Mouse (Mus musculus): ENCODE measurements around the gene Pkd1. TPM values are rescaled to one million over a fixed set of nuclear protein-coding genes. Genes with fewer than 3 reads are reported as not detected.

The Pkd1 gene
- polyA plus RNA-seq, 1 experiment = 13.0 TPM

GRCm38 (mm10) chr17:24530361-24531050, 19.1 kb upstream of the Pkd1 start:
- Histone ChIP-seq H3K27ac (ENCODE audit: insufficient read depth, low read length) (peak overlapping the region; percentile 96; the same call in 1 of the 2 replicates), H3K9ac (ENCODE audit: low read depth, poor library complexity, severe bottlenecking) (peak overlapping the region; percentile 98), H3K4me3 (ENCODE audit: low read depth, low read length) (peak overlapping the region; percentile 99), H3K36me3 (ENCODE audit: control insufficient read depth, insufficient read depth, low read length, poor library complexity, severe bottlenecking) (peaks cover 27% of the 10 kb centered on the region), H3K27me3 (ENCODE audit: control insufficient read depth, insufficient read depth, low read length, poor library complexity, severe bottlenecking) (no peaks in the 10 kb centered on the region), H3K9me3 (replicated peaks; ENCODE audit: control insufficient read depth, insufficient read depth, low read length, poor library complexity, severe bottlenecking) (no peaks in the 10 kb centered on the region), H3K4me1 (ENCODE audit: control insufficient read depth, insufficient read depth, low read length) (no peaks in the 10 kb centered on the region)
- TF ChIP-seq CTCF (IDR thresholded peaks at IDR 0.05; ENCODE audit: low read depth, low read length) = peak; percentile 10
- TF ChIP-seq EP300 (IDR thresholded peaks at IDR 0.05; ENCODE audit: insufficient read depth, low read depth, low read length) = no peak

DNA sequence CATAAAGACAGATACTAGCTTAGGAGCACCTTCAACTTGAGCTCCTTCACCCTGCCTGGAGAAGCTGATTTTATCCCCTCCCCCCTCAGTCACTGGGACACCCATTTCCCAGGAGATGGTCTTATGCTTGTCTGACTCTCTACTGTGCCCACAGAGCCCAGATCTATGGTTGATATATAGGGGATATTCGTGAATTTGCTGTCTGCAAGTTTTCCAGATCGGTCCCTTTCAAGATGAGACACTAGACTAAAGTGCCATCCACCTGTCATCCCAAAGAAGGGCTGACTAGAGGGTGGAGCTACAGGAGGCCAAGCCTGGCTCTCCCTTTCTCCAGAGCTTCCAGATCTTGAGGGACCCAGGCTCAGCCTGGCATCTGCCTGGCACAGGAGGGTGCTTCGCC, 18.6 kb upstream of the Pkd1 start:
- no peaks in the 10 kb centered on the region for H3K9me3 ChIP-seq (replicated peaks; ENCODE audit: control insufficient read depth, insufficient read depth, low read length, poor library complexity, severe bottlenecking)
- H3K4me1 ChIP-seq (ENCODE audit: control insufficient read depth, insufficient read depth, low read length) = no peaks in the 10 kb centered on the region
- peaks cover 27% of the 10 kb centered on the region for H3K36me3 ChIP-seq (ENCODE audit: control insufficient read depth, insufficient read depth, low read length, poor library complexity, severe bottlenecking)
- H3K27me3 ChIP-seq (ENCODE audit: control insufficient read depth, insufficient read depth, low read length, poor library complexity, severe bottlenecking) = no peaks in the 10 kb centered on the region
- H3K4me3 ChIP-seq (ENCODE audit: low read depth, low read length) = no peak overlapping the region
- TF ChIP-seq CTCF (IDR thresholded peaks at IDR 0.05; ENCODE audit: low read depth, low read length) (no peak), EP300 (IDR thresholded peaks at IDR 0.05; ENCODE audit: insufficient read depth, low read depth, low read length) (no peak), POLR2A (IDR thresholded peaks at IDR 0.05; ENCODE audit: insufficient read depth, low read length) (no peak)
- no peak overlapping the region for H3K9ac ChIP-seq (ENCODE audit: low read depth, poor library complexity, severe bottlenecking)
- H3K27ac ChIP-seq (ENCODE audit: insufficient read depth, low read length) = no peak overlapping the region

DNA sequence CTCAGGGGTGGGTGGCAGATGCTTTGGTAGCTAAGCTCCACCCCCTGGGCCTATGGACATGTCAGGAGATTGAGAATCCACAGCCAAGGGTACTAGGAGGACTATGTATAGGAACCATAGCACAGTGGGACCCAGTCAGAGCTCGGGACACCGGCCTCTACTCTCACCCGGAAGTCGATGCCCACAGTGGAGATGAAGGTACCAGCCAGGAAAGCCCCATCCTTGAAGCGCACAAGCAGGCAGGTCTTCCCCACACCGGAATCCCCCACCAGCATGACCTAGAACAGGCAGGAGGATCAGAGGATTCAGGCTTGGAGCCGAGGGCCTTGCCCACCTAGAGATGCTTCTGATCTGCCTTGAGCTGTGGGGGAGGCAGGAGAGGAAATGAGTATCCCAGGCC, 17.6 kb upstream of the Pkd1 start:
- Histone ChIP-seq H3K4me3 (ENCODE audit: low read depth, low read length) (no peak overlapping the region), H3K4me1 (ENCODE audit: control insufficient read depth, insufficient read depth, low read length) (no peaks in the 10 kb centered on the region), H3K27ac (ENCODE audit: insufficient read depth, low read length) (peak overlapping the region; percentile 2; the same call in 1 of the 2 replicates), H3K9me3 (replicated peaks; ENCODE audit: control insufficient read depth, insufficient read depth, low read length, poor library complexity, severe bottlenecking) (no peaks in the 10 kb centered on the region), H3K27me3 (ENCODE audit: control insufficient read depth, insufficient read depth, low read length, poor library complexity, severe bottlenecking) (no peaks in the 10 kb centered on the region), H3K9ac (ENCODE audit: low read depth, poor library complexity, severe bottlenecking) (0 out of 2 replicates have a peak overlapping the region, but pooled peaks have one; percentile 29), H3K36me3 (ENCODE audit: control insufficient read depth, insufficient read depth, low read length, poor library complexity, severe bottlenecking) (peaks cover 27% of the 10 kb centered on the region)
- TF ChIP-seq POLR2A (IDR thresholded peaks at IDR 0.05; ENCODE audit: insufficient read depth, low read length) = no peak
- no peak for TF ChIP-seq CTCF (IDR thresholded peaks at IDR 0.05; ENCODE audit: low read depth, low read length)
- TF ChIP-seq EP300 (IDR thresholded peaks at IDR 0.05; ENCODE audit: insufficient read depth, low read depth, low read length) = no peak

- Histone ChIP-seq H3K9ac (ENCODE audit: low read depth, poor library complexity, severe bottlenecking) (peak overlapping the region; percentile 29), H3K36me3 (ENCODE audit: control insufficient read depth, insufficient read depth, low read length, poor library complexity, severe bottlenecking) (peaks cover 26% of the 10 kb centered on the region), H3K4me3 (ENCODE audit: low read depth, low read length) (peak overlapping the region; percentile 69), H3K4me1 (ENCODE audit: control insufficient read depth, insufficient read depth, low read length) (no peaks in the 10 kb centered on the region), H3K27me3 (ENCODE audit: control insufficient read depth, insufficient read depth, low read length, poor library complexity, severe bottlenecking) (no peaks in the 10 kb centered on the region), H3K27ac (ENCODE audit: insufficient read depth, low read length) (no peak overlapping the region), H3K9me3 (replicated peaks; ENCODE audit: control insufficient read depth, insufficient read depth, low read length, poor library complexity, severe bottlenecking) (no peaks in the 10 kb centered on the region)
- TF ChIP-seq POLR2A (IDR thresholded peaks at IDR 0.05; ENCODE audit: insufficient read depth, low read length) = peak; percentile 43
- no peak for TF ChIP-seq CTCF (IDR thresholded peaks at IDR 0.05; ENCODE audit: low read depth, low read length)
- TF ChIP-seq EP300 (IDR thresholded peaks at IDR 0.05; ENCODE audit: insufficient read depth, low read depth, low read length) = no peak
These were observed 16.3 kb upstream of the Pkd1 start for GRCm38 (mm10) chr17:24533099-24533992.

DNA sequence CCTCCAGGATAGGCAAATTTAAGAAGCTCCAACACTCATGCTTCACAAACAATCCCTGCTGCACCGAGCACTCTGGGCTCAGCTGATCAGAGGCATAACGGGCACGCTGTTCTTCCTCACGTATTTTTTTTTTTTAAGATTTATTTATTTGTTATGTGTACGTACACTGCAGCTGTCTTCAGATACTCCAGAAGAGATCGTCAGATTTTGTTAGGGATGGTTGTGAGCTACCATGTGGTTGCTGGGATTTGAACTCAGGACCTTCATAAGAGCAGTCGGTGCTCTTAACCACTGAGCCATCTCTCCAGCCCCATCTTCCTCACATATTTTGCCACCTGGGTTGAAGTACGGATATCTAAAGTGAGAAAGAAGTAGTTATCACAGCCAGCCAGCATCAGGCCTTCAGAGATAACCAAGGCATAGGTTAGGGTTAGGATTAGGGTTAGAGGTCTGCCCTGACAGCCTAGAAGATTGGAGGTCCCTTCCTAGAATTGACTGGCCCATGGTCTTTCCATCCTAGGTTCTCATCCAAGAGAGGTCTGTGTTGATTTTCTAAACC, 15.4 kb upstream of the Pkd1 start, which contains the start of gene Rab26:
Rab26 (minus strand) TSS at position 51 of the 559 bp plus-strand sequence.
- Histone ChIP-seq H3K9ac (ENCODE audit: low read depth, poor library complexity, severe bottlenecking) (peak within 1 kb of the TSS; percentile 29), H3K36me3 (ENCODE audit: control insufficient read depth, insufficient read depth, low read length, poor library complexity, severe bottlenecking) (peaks cover 17% of the 10 kb centered on the region), H3K27me3 (ENCODE audit: control insufficient read depth, insufficient read depth, low read length, poor library complexity, severe bottlenecking) (no peaks in the 10 kb centered on the region), H3K4me3 (ENCODE audit: low read depth, low read length) (peak within 1 kb of the TSS; percentile 69), H3K27ac (ENCODE audit: insufficient read depth, low read length) (no peak within 1 kb of the TSS), H3K9me3 (replicated peaks; ENCODE audit: control insufficient read depth, insufficient read depth, low read length, poor library complexity, severe bottlenecking) (no peaks in the 10 kb centered on the region), H3K4me1 (ENCODE audit: control insufficient read depth, insufficient read depth, low read length) (no peaks in the 10 kb centered on the region)
- no peak for TF ChIP-seq EP300 (IDR thresholded peaks at IDR 0.05; ENCODE audit: insufficient read depth, low read depth, low read length)
- TF ChIP-seq POLR2A (IDR thresholded peaks at IDR 0.05; ENCODE audit: insufficient read depth, low read length) = no peak
- no peak for TF ChIP-seq CTCF (IDR thresholded peaks at IDR 0.05; ENCODE audit: low read depth, low read length)
